In the genomic region with DNA sequence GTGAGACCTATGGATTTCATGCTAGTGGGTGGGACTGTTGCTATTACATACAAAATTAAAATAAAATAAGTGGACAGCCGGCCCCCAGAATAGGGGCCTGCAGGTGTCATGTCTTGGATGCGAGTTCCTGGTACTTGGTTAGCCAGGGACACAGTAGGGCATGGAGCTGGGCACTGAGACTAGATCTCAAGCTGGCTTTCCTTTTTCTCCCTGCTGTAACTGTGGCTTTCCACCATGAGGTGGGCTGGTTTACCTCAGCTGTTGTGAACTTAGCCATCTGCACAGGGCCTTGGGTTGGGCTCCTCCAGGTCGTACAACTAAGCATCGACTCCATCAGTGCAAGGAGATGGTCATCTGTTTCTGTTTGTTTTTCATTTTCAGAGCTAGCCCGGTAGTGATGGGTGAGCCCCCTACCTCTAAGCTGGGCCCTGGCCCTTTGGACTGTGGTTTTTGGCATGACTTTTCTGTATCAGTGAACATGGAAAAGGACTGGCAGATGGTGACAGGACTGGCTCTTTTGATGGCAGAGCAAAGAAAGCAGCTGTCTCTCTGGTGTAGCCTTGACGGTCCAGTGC, we compare ENCODE assay signal across 8 mouse cellular contexts. TPM values are rescaled to one million over a fixed set of nuclear protein-coding genes. Genes with fewer than 3 reads are reported as not detected.
A peak's percentile ranks its signal among the peaks of the same experiment; 100 is the strongest.
DNase-seq lines count a peak whose midpoint lies in the region; ATAC-seq and TF ChIP-seq lines count a peak whose summit lies in the region.

No protein-coding gene starts in this region.

- no peaks in the 10 kb centered on the region for H3K9me3 ChIP-seq in embryonic facial prominence, embryonic 10.5 days
- H3K9me3 ChIP-seq in hindbrain, embryonic 15.5 days = no peaks in the 10 kb centered on the region
- no peaks in the 10 kb centered on the region for H3K9me3 ChIP-seq in midbrain, embryonic 15.5 days

- no peaks in the 10 kb centered on the region for H3K36me3 ChIP-seq in kidney, adult 2 months (ENCODE audit: control insufficient read depth, insufficient read depth, low read length)
- no peaks in the 10 kb centered on the region for H3K36me3 ChIP-seq in embryonic facial prominence, embryonic 10.5 days (replicated peaks)
- H3K36me3 ChIP-seq in hindbrain, embryonic 15.5 days = no peaks in the 10 kb centered on the region
- H3K36me3 ChIP-seq in midbrain, embryonic 15.5 days (replicated peaks) = no peaks in the 10 kb centered on the region

- no peak for TF ChIP-seq POLR2A in kidney, adult 2 months (IDR thresholded peaks at IDR 0.05; ENCODE audit: low read depth, low read length)

- H3K4me1 ChIP-seq in kidney, adult 2 months (ENCODE audit: control insufficient read depth, insufficient read depth, low read length) = peaks cover 5% of the 10 kb centered on the region; the same call in 1 of the 2 replicates
- H3K4me1 ChIP-seq in embryonic facial prominence, embryonic 10.5 days = peaks cover 37% of the 10 kb centered on the region
- peaks cover 37% of the 10 kb centered on the region for H3K4me1 ChIP-seq in hindbrain, embryonic 15.5 days (replicated peaks)
- peaks cover 38% of the 10 kb centered on the region for H3K4me1 ChIP-seq in midbrain, embryonic 15.5 days

- H3K4me2 ChIP-seq in hindbrain, embryonic 15.5 days = peak overlapping the region; percentile 59
- H3K4me2 ChIP-seq in midbrain, embryonic 15.5 days = peak overlapping the region; percentile 53; the same call in 1 of the 2 replicates

- WGBS in kidney, adult 2 months = 71% methylated on average over 6 of the region's 6 CpGs
- WGBS in embryonic facial prominence, embryonic 10.5 days = 76% methylated on average over 6 of the region's 6 CpGs
- WGBS in hindbrain, embryonic 15.5 days = 65% methylated on average over 6 of the region's 6 CpGs
- 60% methylated on average over 6 of the region's 6 CpGs for WGBS in midbrain, embryonic 15.5 days

- no peaks in the 10 kb centered on the region for H3K27me3 ChIP-seq in kidney, adult 2 months (replicated peaks; ENCODE audit: control insufficient read depth, insufficient read depth, low read length)
- peaks cover 32% of the 10 kb centered on the region for H3K27me3 ChIP-seq in embryonic facial prominence, embryonic 10.5 days (replicated peaks; ENCODE audit: low read depth, poor library complexity, severe bottlenecking)
- peaks cover 17% of the 10 kb centered on the region for H3K27me3 ChIP-seq in hindbrain, embryonic 15.5 days
- peaks cover 31% of the 10 kb centered on the region for H3K27me3 ChIP-seq in midbrain, embryonic 15.5 days (replicated peaks)

- peak overlapping the region; percentile 65 for H3K4me3 ChIP-seq in kidney, adult 2 months (ENCODE audit: insufficient read depth, low read depth, low read length)
- peak overlapping the region; percentile 65 for H3K4me3 ChIP-seq in embryonic facial prominence, embryonic 10.5 days
- H3K4me3 ChIP-seq in hindbrain, embryonic 15.5 days = peak overlapping the region; percentile 36; the same call in 1 of the 2 replicates
- H3K4me3 ChIP-seq in midbrain, embryonic 15.5 days = 0 out of 2 replicates have a peak overlapping the region, but pooled peaks have one; percentile 33

- intact Hi-C loops in left cerebral cortex, postnatal 36 days (cut with DNase I) = loop anchor here (10.0 kb wide), 2 partner anchors 181 to 401 kb away; a partner anchor contains a TSS

- no peak for ATAC-seq in hindbrain, embryonic 15.5 days (ENCODE audit: low FRiP score, low read depth)
- ATAC-seq in midbrain, embryonic 15.5 days (replicated peaks) = no peak

- H3K27ac ChIP-seq in kidney, adult 2 months (ENCODE audit: insufficient read depth, low read depth, low read length) = peak overlapping the region; percentile 67; the same call in 1 of the 2 replicates
- no peak overlapping the region for H3K27ac ChIP-seq in embryonic facial prominence, embryonic 10.5 days (replicated peaks)
- no peak overlapping the region for H3K27ac ChIP-seq in hindbrain, embryonic 15.5 days (replicated peaks)
- H3K27ac ChIP-seq in midbrain, embryonic 15.5 days = no peak overlapping the region

- DNase-seq in kidney, adult 2 months = no peak
- no peak for DNase-seq in kidney, postnatal 4 days
- DNase-seq in embryonic facial prominence, embryonic 10.5 days (ENCODE audit: low spot score) = no peak
- no peak for DNase-seq in cerebellum, adult 11 months
- no peak for DNase-seq in left cerebral cortex, postnatal 36 days (ENCODE audit: low spot score in 2 of 2)
- DNase-seq in B cell, adult 2 months = no peak

- no peak for TF ChIP-seq CTCF in kidney, adult 2 months (conservative IDR thresholded peaks at IDR 0.05; ENCODE audit: insufficient read depth, insufficient read length, low read depth, low read length)

- H3K9ac ChIP-seq in hindbrain, embryonic 15.5 days = no peak overlapping the region
- no peak overlapping the region for H3K9ac ChIP-seq in midbrain, embryonic 15.5 days

RNA-seq across cellular contexts. Expression of a gene that starts 3.8 kb away (rescaled TPM):
- 6.9 and 9.0 TPM in 2 replicates for polyA plus RNA-seq in kidney, adult 2 months (2012; rRNA removed)
- polyA plus RNA-seq in embryonic facial prominence, embryonic 10.5 days (2016; fragmentation: Nextera tagmentation; extraction: Ambion mirVana) = 5.6 and 6.1 TPM in 2 replicates
- polyA plus RNA-seq in hindbrain, embryonic 15.5 days (2015; fragmentation: Nextera tagmentation; extraction: Ambion mirVana) = 4.4 and 4.8 TPM in 2 replicates
- polyA plus RNA-seq in midbrain, embryonic 15.5 days (2015; fragmentation: Nextera tagmentation; extraction: Ambion mirVana) = 3.9 and 4.4 TPM in 2 replicates
- total RNA-seq in left cerebral cortex, postnatal 36 days (2021) = 10 to 100 TPM; 10.7 to 13.1 TPM

RNA-seq across cellular contexts. Expression of a gene that starts 5.5 kb away (rescaled TPM):
- polyA plus RNA-seq in kidney, adult 2 months (2012; rRNA removed) = 9.8 and 10.1 TPM in 2 replicates
- 7.2 and 10.1 TPM in 2 replicates for polyA plus RNA-seq in embryonic facial prominence, embryonic 10.5 days (2016; fragmentation: Nextera tagmentation; extraction: Ambion mirVana)
- polyA plus RNA-seq in hindbrain, embryonic 15.5 days (2015; fragmentation: Nextera tagmentation; extraction: Ambion mirVana) = 14.0 and 16.0 TPM in 2 replicates
- 17.0 and 17.2 TPM in 2 replicates for polyA plus RNA-seq in midbrain, embryonic 15.5 days (2015; fragmentation: Nextera tagmentation; extraction: Ambion mirVana)
- total RNA-seq in left cerebral cortex, postnatal 36 days (2021) = 10 to 100 TPM; 10.9 to 12.1 TPM

RNA-seq across cellular contexts. Expression of a gene that starts 42.7 kb away (rescaled TPM):
- polyA plus RNA-seq in kidney, adult 2 months (2012; rRNA removed) = 27.1 and 28.6 TPM in 2 replicates
- polyA plus RNA-seq in embryonic facial prominence, embryonic 10.5 days (2016; fragmentation: Nextera tagmentation; extraction: Ambion mirVana) = 86.9 and 91.3 TPM in 2 replicates
- polyA plus RNA-seq in hindbrain, embryonic 15.5 days (2015; fragmentation: Nextera tagmentation; extraction: Ambion mirVana) = 83.6 and 85.1 TPM in 2 replicates
- polyA plus RNA-seq in midbrain, embryonic 15.5 days (2015; fragmentation: Nextera tagmentation; extraction: Ambion mirVana) = 76.3 and 85.4 TPM in 2 replicates
- 100 to 1,000 TPM; 100 to 103 TPM for total RNA-seq in left cerebral cortex, postnatal 36 days (2021)

RNA-seq across cellular contexts. Expression of a gene that starts 42.8 kb away (rescaled TPM):
- polyA plus RNA-seq in kidney, adult 2 months (2012; rRNA removed) = 4.3 and 4.7 TPM in 2 replicates
- 6.2 and 6.5 TPM in 2 replicates for polyA plus RNA-seq in embryonic facial prominence, embryonic 10.5 days (2016; fragmentation: Nextera tagmentation; extraction: Ambion mirVana)
- 7.3 and 7.6 TPM in 2 replicates for polyA plus RNA-seq in hindbrain, embryonic 15.5 days (2015; fragmentation: Nextera tagmentation; extraction: Ambion mirVana)
- polyA plus RNA-seq in midbrain, embryonic 15.5 days (2015; fragmentation: Nextera tagmentation; extraction: Ambion mirVana) = 8.9 and 9.4 TPM in 2 replicates
- 10 to 100 TPM; 51.4 TPM for total RNA-seq in left cerebral cortex, postnatal 36 days (2021)
